Mouse (Mus musculus) C2C12 (cell line): ENCODE results near the gene Abt1.

Source experiments
- CEBPB ChIP-seq: IDR thresholded peaks from one replicate; pipeline ENCODE4 v1.6.1; 2011; ENCODE audit warnings: low read depth, mild to moderate bottlenecking, control low read depth, moderate library complexity
- CTCF ChIP-seq: IDR thresholded peaks from one replicate; pipeline ENCODE4 v1.5.1; 2011; ENCODE audit not compliant: control insufficient read depth, insufficient read depth, insufficient read length
- MAX ChIP-seq: IDR thresholded peaks from one replicate; pipeline ENCODE4 v1.6.1; 2011; ENCODE audit warnings: mild to moderate bottlenecking, control low read depth
- MYOG ChIP-seq: IDR thresholded peaks from one replicate; pipeline ENCODE4 v1.6.1; 2011; ENCODE audit not compliant: control insufficient read depth, insufficient read length; ENCODE audit errors: extremely low read depth
- USF1 ChIP-seq: IDR thresholded peaks from one replicate; pipeline ENCODE4 v1.6.1; 2011; ENCODE audit warnings: low read depth, mild to moderate bottlenecking, control low read depth, moderate library complexity

- TF ChIP-seq CEBPB, result no peak
- TF ChIP-seq CTCF, result no peak
- TF ChIP-seq USF1, result no peak
- TF ChIP-seq MAX, result no peak
- TF ChIP-seq MYOG, result no peak
Observed at GRCm38 (mm10) chr13:23383127-23383526, 40.5 kb downstream of the Abt1 start.
